Mouse (Mus musculus): Measurements from ENCODE around the gene Hoxc9.

DNA sequence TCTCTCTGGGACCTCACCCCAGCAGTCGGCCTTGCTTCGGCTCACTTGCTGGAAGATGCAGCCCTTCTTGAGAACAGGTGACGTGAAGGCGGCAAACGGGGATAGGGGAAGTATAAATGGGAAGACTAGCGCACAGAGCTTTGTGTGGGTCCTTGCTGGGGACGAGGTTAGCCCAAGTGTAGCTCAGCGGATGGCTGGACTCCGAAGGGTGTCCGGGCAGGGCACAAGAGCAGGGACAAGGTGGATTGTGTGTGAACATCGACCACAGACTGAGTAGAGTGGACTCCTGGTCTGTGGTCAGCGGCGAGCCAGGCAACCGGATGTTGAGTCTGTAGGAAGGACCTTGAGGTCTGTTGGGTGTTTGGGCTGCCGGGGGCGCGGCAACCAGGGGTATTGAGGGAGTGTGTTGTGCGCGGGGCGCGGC is 539 bp upstream of the Hoxc9 start:
- TF ChIP-seq CTCF (IDR thresholded peaks at IDR 0.05; ENCODE audit: extremely low read depth, insufficient read length, insufficient replicate concordance, low read depth, low read length) (no peak), POLR2A (IDR thresholded peaks at IDR 0.05; ENCODE audit: low read depth, low read length) (no peak)

Data from small intestine, adult 2 months (tissue).